8 mouse cellular contexts compared by ENCODE assay signal in genomic region chr1:55088611-55089497, GRCm38 (mm10). TPM values are rescaled to one million over a fixed set of nuclear protein-coding genes. Genes with fewer than 3 reads are reported as not detected.
DNase-seq lines count a peak whose midpoint lies in the region; ATAC-seq and TF ChIP-seq lines count a peak whose summit lies in the region.

No protein-coding gene starts in this region.

- ATAC-seq in forebrain, embryonic 16.5 days = no peak
- ATAC-seq in liver, embryonic 14.5 days (ENCODE audit: insufficient read depth) = no peak
- ATAC-seq in megakaryocyte-erythroid progenitor cell, adult 5-6 weeks (replicated peaks; ENCODE audit: low FRiP score, low TSS enrichment, poor library complexity, severe bottlenecking) = no peak

- H3K9ac ChIP-seq in heart, adult 2 months (ENCODE audit: low read depth, low read length) = peak overlapping the region; percentile 99
- peak overlapping the region; percentile 95 for H3K9ac ChIP-seq in forebrain, embryonic 16.5 days (replicated peaks; ENCODE audit: low read depth, low read length)
- H3K9ac ChIP-seq in liver, embryonic 14.5 days (replicated peaks) = peak overlapping the region; percentile 89

- H3K27me3 ChIP-seq in heart, adult 2 months (ENCODE audit: control insufficient read depth, insufficient read depth, low read length) = no peaks in the 10 kb centered on the region
- no peaks in the 10 kb centered on the region for H3K27me3 ChIP-seq in E14TG2a.4 (ENCODE audit: insufficient read depth, low read length)
- H3K27me3 ChIP-seq in forebrain, embryonic 16.5 days (replicated peaks; ENCODE audit: control insufficient read depth, insufficient read depth, low read length) = no peaks in the 10 kb centered on the region
- no peaks in the 10 kb centered on the region for H3K27me3 ChIP-seq in liver, embryonic 14.5 days (ENCODE audit: control insufficient read depth, insufficient read depth, low read length)

- no peak for TF ChIP-seq CTCF in heart, adult 2 months (IDR thresholded peaks at IDR 0.05)
- no peak for TF ChIP-seq CTCF in E14TG2a.4 (conservative IDR thresholded peaks at IDR 0.05; ENCODE audit: low read length)
- TF ChIP-seq CTCF in liver, embryonic 14.5 days (IDR thresholded peaks at IDR 0.05; ENCODE audit: low read depth) = no peak

- H3K36me3 ChIP-seq in heart, adult 2 months (ENCODE audit: control insufficient read depth, insufficient read depth, low read length) = peaks cover 30% of the 10 kb centered on the region
- H3K36me3 ChIP-seq in E14TG2a.4 (ENCODE audit: insufficient read depth, low read length) = peaks cover 81% of the 10 kb centered on the region
- peaks cover 6% of the 10 kb centered on the region; the same call in 1 of the 2 replicates for H3K36me3 ChIP-seq in forebrain, embryonic 16.5 days (ENCODE audit: control insufficient read depth, insufficient read depth)
- peaks cover 24% of the 10 kb centered on the region for H3K36me3 ChIP-seq in liver, embryonic 14.5 days (replicated peaks; ENCODE audit: control insufficient read depth, insufficient read depth, low read depth)

- H3K4me1 ChIP-seq in heart, adult 2 months (ENCODE audit: control insufficient read depth, insufficient read depth, low read length) = peaks cover 2% of the 10 kb centered on the region; the same call in 1 of the 2 replicates
- peaks cover 62% of the 10 kb centered on the region for H3K4me1 ChIP-seq in E14TG2a.4 (replicated peaks; ENCODE audit: low read depth, low read length)
- peaks cover 32% of the 10 kb centered on the region for H3K4me1 ChIP-seq in forebrain, embryonic 16.5 days (replicated peaks; ENCODE audit: control insufficient read depth, insufficient read depth, low read length)
- H3K4me1 ChIP-seq in liver, embryonic 14.5 days (replicated peaks; ENCODE audit: control insufficient read depth in 2 of 2, insufficient read depth in 2 of 2, low read length in 1 of 2) = peaks cover 6 to 25% of the 10 kb centered on the region in 2 experiments; a peak in 3 of 4 replicates

- DNase-seq in heart, adult 2 months = no peak
- no peak for DNase-seq in heart, postnatal 25 days (ENCODE audit: low spot score)
- no peak for DNase-seq in liver, embryonic 14.5 days (ENCODE audit: low read depth in 3 of 3, low spot score in 3 of 3)
- DNase-seq in embryo, embryonic 10.5 days (ENCODE audit: low spot score) = no peak
- DNase-seq in ovary, postnatal 10 days (ENCODE audit: low spot score) = no peak

- H3K9me3 ChIP-seq in E14TG2a.4 (ENCODE audit: low read length) = no peaks in the 10 kb centered on the region
- H3K9me3 ChIP-seq in forebrain, embryonic 16.5 days (ENCODE audit: control insufficient read depth, low read length) = no peaks in the 10 kb centered on the region
- H3K9me3 ChIP-seq in liver, embryonic 14.5 days (ENCODE audit: control insufficient read depth, low read length) = no peaks in the 10 kb centered on the region

- peak overlapping the region; percentile 77 for H3K4me3 ChIP-seq in heart, adult 2 months
- H3K4me3 ChIP-seq in E14TG2a.4 (replicated peaks; ENCODE audit: low read length) = peak overlapping the region; percentile 99
- H3K4me3 ChIP-seq in forebrain, embryonic 16.5 days (replicated peaks; ENCODE audit: low read length) = peak overlapping the region; percentile 84
- peak overlapping the region; percentile 83 to 84 for H3K4me3 ChIP-seq in liver, embryonic 14.5 days (ENCODE audit: insufficient read depth in 1 of 2, low read depth in 2 of 2, low read length in 2 of 2)

- peak overlapping the region; percentile 80 for H3K4me2 ChIP-seq in forebrain, embryonic 16.5 days (ENCODE audit: low read length)
- peak overlapping the region; percentile 94 for H3K4me2 ChIP-seq in liver, embryonic 14.5 days (ENCODE audit: low read depth)

- TF ChIP-seq EP300 in heart, adult 2 months (IDR thresholded peaks at IDR 0.05; ENCODE audit: insufficient read depth, low read depth, low read length) = no peak
- no peak for TF ChIP-seq EP300 in liver, embryonic 14.5 days (IDR thresholded peaks at IDR 0.05; ENCODE audit: low read depth)

- intact Hi-C loops in heart, adult 2 months (cut with DNase I) = loop anchor here (1.0 to 5.0 kb wide), 3 partner anchors 42 to 148 kb away; partner anchors contain the start of genes Mars2 and Mob4
- intact Hi-C loops in heart, postnatal 25 days (cut with DNase I) = loop anchor here (5.0 kb wide), 1 partner anchor 148 kb away; the partner anchor contains the start of gene Mars2

- H3K27ac ChIP-seq in heart, adult 2 months = peak overlapping the region; percentile 100
- peak overlapping the region; percentile 93 for H3K27ac ChIP-seq in forebrain, embryonic 16.5 days (ENCODE audit: low read length)
- peak overlapping the region; percentile 43 for H3K27ac ChIP-seq in liver, embryonic 14.5 days

- WGBS in heart, adult 2 months = 6% methylated on average over 16 of the region's 16 CpGs
- WGBS in forebrain, embryonic 16.5 days = 6% methylated on average over 16 of the region's 16 CpGs
- WGBS in liver, embryonic 14.5 days (ENCODE audit: insufficient replicate concordance) = 3% methylated on average over 16 of the region's 16 CpGs

- no peak for TF ChIP-seq POLR2A in heart, adult 2 months (IDR thresholded peaks at IDR 0.05; ENCODE audit: insufficient read depth, low read depth, low read length)

- H3K79me2 ChIP-seq in heart, adult 2 months (replicated peaks; ENCODE audit: control insufficient read depth, insufficient read depth, low read length) = peaks cover 2% of the 10 kb centered on the region

RNA-seq across cellular contexts. Expression of gene Hspd1, which starts 0.8 kb away (rescaled TPM):
- 100 to 1,000 TPM; 373 to 383 TPM for total RNA-seq in heart, adult 2 months (2021)
- polyA plus RNA-seq in heart, adult 2 months (2012; rRNA removed) = 68.5 and 143 TPM in 2 replicates
- 100 to 1,000 TPM; 361 to 395 TPM for total RNA-seq in heart, postnatal 25 days (2021)
- 295 and 312 TPM in 2 replicates for polyA plus RNA-seq in forebrain, embryonic 16.5 days (2015; fragmentation: Nextera tagmentation; extraction: Ambion mirVana)
- polyA plus RNA-seq in liver, embryonic 14.5 days (2012; rRNA removed) = 73.8 and 163 TPM in 2 replicates
- polyA plus RNA-seq in liver, embryonic 14.5 days (2014; fragmentation: Nextera tagmentation; extraction: Ambion mirVana) = 241 and 264 TPM in 2 replicates
- total RNA-seq in megakaryocyte-erythroid progenitor cell, adult 5-6 weeks (2014; fragmentation: Nextera tagmentation) = 526 and 530 TPM in 2 replicates
- 929 and 1,055 TPM in 2 replicates for total RNA-seq in megakaryocyte-erythroid progenitor cell, adult 5-6 weeks (2017)

RNA-seq across cellular contexts. Expression of gene Hspe1, which starts 0.9 kb away (rescaled TPM):
- 100 to 1,000 TPM; 153 to 180 TPM for total RNA-seq in heart, adult 2 months (2021)
- 44.5 and 69.3 TPM in 2 replicates for polyA plus RNA-seq in heart, adult 2 months (2012; rRNA removed)
- 100 to 1,000 TPM; 159 to 187 TPM for total RNA-seq in heart, postnatal 25 days (2021)
- polyA plus RNA-seq in forebrain, embryonic 16.5 days (2015; fragmentation: Nextera tagmentation; extraction: Ambion mirVana) = 215 and 231 TPM in 2 replicates
- 148 and 306 TPM in 2 replicates for polyA plus RNA-seq in liver, embryonic 14.5 days (2012; rRNA removed)
- polyA plus RNA-seq in liver, embryonic 14.5 days (2014; fragmentation: Nextera tagmentation; extraction: Ambion mirVana) = 396 and 414 TPM in 2 replicates
- 836 and 866 TPM in 2 replicates for total RNA-seq in megakaryocyte-erythroid progenitor cell, adult 5-6 weeks (2014; fragmentation: Nextera tagmentation)
- total RNA-seq in megakaryocyte-erythroid progenitor cell, adult 5-6 weeks (2017) = 921 and 969 TPM in 2 replicates

RNA-seq across cellular contexts. Expression of gene Coq10b, which starts 36.3 kb away (rescaled TPM):
- 10 to 100 TPM; 26.7 to 64.0 TPM for total RNA-seq in heart, adult 2 months (2021)
- 16.0 and 23.1 TPM in 2 replicates for polyA plus RNA-seq in heart, adult 2 months (2012; rRNA removed)
- 10 to 100 TPM; 24.2 to 67.0 TPM for total RNA-seq in heart, postnatal 25 days (2021)
- polyA plus RNA-seq in forebrain, embryonic 16.5 days (2015; fragmentation: Nextera tagmentation; extraction: Ambion mirVana) = 34.4 and 35.5 TPM in 2 replicates
- polyA plus RNA-seq in liver, embryonic 14.5 days (2012; rRNA removed) = 6.3 and 8.6 TPM in 2 replicates
- 15.4 and 16.4 TPM in 2 replicates for polyA plus RNA-seq in liver, embryonic 14.5 days (2014; fragmentation: Nextera tagmentation; extraction: Ambion mirVana)
- 10.8 and 15.6 TPM in 2 replicates for total RNA-seq in megakaryocyte-erythroid progenitor cell, adult 5-6 weeks (2014; fragmentation: Nextera tagmentation)
- total RNA-seq in megakaryocyte-erythroid progenitor cell, adult 5-6 weeks (2017) = 15.7 and 29.5 TPM in 2 replicates

RNA-seq across cellular contexts. Expression of gene Mob4, which starts 42.2 kb away (rescaled TPM):
- 10 to 100 TPM; 27.8 to 32.0 TPM for total RNA-seq in heart, adult 2 months (2021)
- 11.1 and 22.3 TPM in 2 replicates for polyA plus RNA-seq in heart, adult 2 months (2012; rRNA removed)
- total RNA-seq in heart, postnatal 25 days (2021) = 10 to 100 TPM; 32.5 to 34.4 TPM
- 194 and 201 TPM in 2 replicates for polyA plus RNA-seq in forebrain, embryonic 16.5 days (2015; fragmentation: Nextera tagmentation; extraction: Ambion mirVana)
- 7.3 and 10.8 TPM in 2 replicates for polyA plus RNA-seq in liver, embryonic 14.5 days (2012; rRNA removed)
- polyA plus RNA-seq in liver, embryonic 14.5 days (2014; fragmentation: Nextera tagmentation; extraction: Ambion mirVana) = 36.0 and 38.0 TPM in 2 replicates
- 33.5 and 42.6 TPM in 2 replicates for total RNA-seq in megakaryocyte-erythroid progenitor cell, adult 5-6 weeks (2014; fragmentation: Nextera tagmentation)
- 29.4 and 68.9 TPM in 2 replicates for total RNA-seq in megakaryocyte-erythroid progenitor cell, adult 5-6 weeks (2017)

Comparison
In these comparisons a context has a peak if more than half of its experiments do, and no peak if none do; other contexts are left out.
1. H3K27ac ChIP-seq: peak in every context shown above with its lines; median percentile 100 in heart, adult 2 months; 93 in forebrain, embryonic 16.5 days; 43 in liver, embryonic 14.5 days.
2. RNA of gene Hspe1, which starts 0.9 kb away (total RNA-seq): 836 to 969 TPM in megakaryocyte-erythroid progenitor cell, adult 5-6 weeks; 159 to 187 TPM in heart, postnatal 25 days and 153 to 180 TPM in heart, adult 2 months; every median in the first group is over 4 times any median in the second.
3. Peak in every context shown above with its lines, with median percentiles within 50 percentile points of each other: H3K4me3 ChIP-seq and H3K9ac ChIP-seq.